Comparison of ENCODE assay signal across 8 mouse cellular contexts in genomic region chr8:125385519-125386150, GRCm38 (mm10).
DNase-seq lines count a peak whose midpoint lies in the region; ATAC-seq lines count a peak whose summit lies in the region.

No protein-coding gene starts in this region.

- H3K4me3 ChIP-seq in hindbrain, embryonic 14.5 days (replicated peaks; ENCODE audit: low read length), result no peak overlapping the region

- WGBS in hindbrain, embryonic 14.5 days, result 15% methylated on average over 6 of the region's 6 CpGs

- no peak overlapping the region for H3K9ac ChIP-seq in hindbrain, embryonic 14.5 days

- peak; percentile 52 to 57 for DNase-seq in adrenal gland, adult 18-20 months (ENCODE audit: low spot score in 2 of 2)
- peak; percentile 83 to 87 for DNase-seq in cerebellum, postnatal 14 days
- peak; percentile 47 to 58 for DNase-seq in frontal cortex, postnatal 14 days (ENCODE audit: low spot score in 2 of 2)
- DNase-seq in hindbrain, embryonic 14.5 days (ENCODE audit: low spot score), result peak; percentile 49
- DNase-seq in left cerebral cortex, adult 18-20 months (ENCODE audit: low spot score in 2 of 2), result peak; percentile 57 to 69
- peak; percentile 51 for DNase-seq in lung, postnatal 36 days
- DNase-seq in right cerebral cortex, postnatal 36 days (ENCODE audit: low spot score in 2 of 2), result peak; percentile 56 to 68

- H3K4me2 ChIP-seq in hindbrain, embryonic 14.5 days (replicated peaks), result no peak overlapping the region

- peak; percentile 69 for ATAC-seq in hindbrain, embryonic 14.5 days (ENCODE audit: low FRiP score)
- ATAC-seq in erythroid progenitor cell, adult 5-6 weeks (replicated peaks; ENCODE audit: low FRiP score, poor library complexity, severe bottlenecking), result no peak

- no peaks in the 10 kb centered on the region for H3K27me3 ChIP-seq in hindbrain, embryonic 14.5 days (ENCODE audit: control insufficient read depth, insufficient read depth, low read length)

- peak overlapping the region; percentile 52 for H3K27ac ChIP-seq in hindbrain, embryonic 14.5 days

- H3K36me3 ChIP-seq in hindbrain, embryonic 14.5 days (replicated peaks; ENCODE audit: control insufficient read depth, insufficient read depth), result no peaks in the 10 kb centered on the region

- no peaks in the 10 kb centered on the region for H3K9me3 ChIP-seq in hindbrain, embryonic 14.5 days (ENCODE audit: control insufficient read depth, low read length)

- peaks cover 43% of the 10 kb centered on the region for H3K4me1 ChIP-seq in hindbrain, embryonic 14.5 days (replicated peaks; ENCODE audit: control insufficient read depth, insufficient read depth, low read length)
